Mouse (Mus musculus) embryo, embryonic 11 days (tissue): ENCODE measurements around the gene Pgam5.

Experiments used
- DNase-seq: peaks from one replicate; pipeline ENCODE4 v3.0.0-alpha.2; 2015

Pgam5 gene

DNA sequence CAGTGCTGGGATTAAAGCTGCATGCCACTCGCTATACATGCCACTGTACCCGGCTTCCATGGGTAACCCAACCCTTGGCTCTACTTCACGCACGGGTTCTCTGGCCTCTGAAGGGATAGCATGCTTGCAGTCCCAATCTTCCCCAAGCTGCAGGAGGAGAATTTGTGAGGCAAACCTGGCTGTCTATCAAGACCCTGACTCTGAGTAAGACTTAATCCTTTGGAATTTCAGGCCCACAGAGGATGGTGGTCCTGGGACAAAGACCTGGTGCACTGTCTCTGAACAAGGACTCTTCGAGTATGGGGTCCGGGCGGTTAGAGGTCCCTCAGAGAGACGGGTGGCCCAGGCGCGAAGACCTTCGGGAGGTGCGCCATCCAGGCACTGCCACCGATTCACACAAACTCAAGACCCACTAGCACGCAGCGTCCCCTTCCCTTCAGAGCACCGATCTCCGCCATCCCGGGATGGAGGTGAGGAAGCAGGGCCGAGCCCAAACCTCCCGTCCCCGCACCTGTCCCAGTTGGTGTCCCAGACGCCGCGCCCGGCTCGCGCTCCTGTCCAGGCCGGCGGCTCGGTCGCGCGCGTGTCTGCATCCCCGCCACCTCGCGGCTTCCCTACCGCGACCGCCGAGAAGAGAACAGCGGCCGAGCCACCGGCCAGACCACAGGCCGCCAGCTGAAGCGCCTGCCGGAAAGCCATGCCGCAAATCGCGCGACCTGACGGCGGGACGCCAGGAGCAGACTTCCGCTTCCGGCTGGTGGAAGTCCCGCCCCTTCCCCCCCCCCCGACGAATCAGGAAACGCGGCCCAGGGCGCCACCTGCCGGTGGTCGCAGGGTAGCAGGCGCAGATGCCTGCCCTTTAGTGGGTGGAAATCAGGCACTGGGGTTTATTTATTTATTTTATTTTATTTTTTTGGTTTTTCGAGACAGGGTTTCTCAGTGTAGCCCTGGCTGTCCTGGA is at the start of gene Pgam5:
TSS of gene Pgam5 (minus strand) at position 773 of the 961 bp plus-strand sequence.
- DNase-seq = peak; percentile 94

DNA sequence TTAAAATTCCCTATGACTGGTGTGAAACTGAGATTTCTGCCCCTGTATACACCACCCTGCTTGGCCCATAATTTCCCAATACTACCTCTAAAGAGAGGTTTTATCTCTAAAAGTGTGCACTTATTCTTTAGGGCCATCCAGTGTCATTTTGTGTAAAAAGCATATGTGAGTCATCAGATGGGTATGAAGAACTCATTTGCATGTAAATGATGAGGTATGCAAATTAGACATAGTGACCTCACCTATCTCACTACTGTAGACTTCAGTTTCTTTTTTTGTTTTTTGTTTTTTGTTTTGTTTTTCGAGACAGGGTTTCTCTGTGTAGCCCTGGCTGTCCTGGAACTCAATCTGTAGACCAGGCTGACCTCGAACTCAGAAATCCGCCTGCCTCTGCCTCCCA is 43.4 kb upstream of the Pgam5 start:
- no peak for DNase-seq

DNA sequence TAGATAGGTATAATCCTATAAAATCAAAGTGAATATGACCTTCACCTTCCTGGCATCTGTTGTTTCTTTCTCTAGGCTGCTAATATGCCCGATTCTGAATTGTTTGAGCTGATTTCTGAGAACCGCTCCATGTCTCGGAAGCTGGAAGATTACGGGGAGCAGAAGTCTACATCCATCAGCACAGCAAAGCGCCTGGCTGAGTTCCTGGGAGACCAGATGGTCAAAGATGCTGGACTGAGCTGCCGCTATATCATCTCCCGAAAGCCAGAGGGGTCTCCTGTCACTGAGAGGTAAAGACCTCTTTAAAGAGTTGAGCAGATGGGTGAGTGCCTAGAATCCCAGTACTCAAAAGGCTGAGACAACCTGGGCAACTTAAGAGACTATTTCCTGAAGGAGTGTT is 39.1 kb upstream of the Pgam5 start:
- no peak for DNase-seq

DNA sequence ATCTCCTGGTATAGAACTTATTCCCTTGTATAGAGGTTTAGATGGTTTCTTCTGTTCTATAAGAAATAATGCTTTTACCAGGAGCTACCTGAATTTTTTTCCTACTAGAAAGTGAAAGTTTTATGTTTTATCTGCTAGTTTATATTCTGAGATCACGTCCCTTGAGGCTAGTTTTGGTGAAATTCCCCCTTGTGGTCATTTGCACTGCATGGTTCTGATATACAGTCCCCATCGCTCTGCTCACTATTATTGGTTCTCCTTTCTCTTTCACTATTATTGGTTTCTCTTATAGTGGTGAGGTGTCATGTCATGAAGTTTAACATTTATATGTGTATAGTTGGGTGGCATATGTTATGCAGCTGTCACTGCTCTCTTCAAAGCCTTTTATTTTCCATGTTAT is 30.9 kb upstream of the Pgam5 start:
- DNase-seq = no peak

DNA sequence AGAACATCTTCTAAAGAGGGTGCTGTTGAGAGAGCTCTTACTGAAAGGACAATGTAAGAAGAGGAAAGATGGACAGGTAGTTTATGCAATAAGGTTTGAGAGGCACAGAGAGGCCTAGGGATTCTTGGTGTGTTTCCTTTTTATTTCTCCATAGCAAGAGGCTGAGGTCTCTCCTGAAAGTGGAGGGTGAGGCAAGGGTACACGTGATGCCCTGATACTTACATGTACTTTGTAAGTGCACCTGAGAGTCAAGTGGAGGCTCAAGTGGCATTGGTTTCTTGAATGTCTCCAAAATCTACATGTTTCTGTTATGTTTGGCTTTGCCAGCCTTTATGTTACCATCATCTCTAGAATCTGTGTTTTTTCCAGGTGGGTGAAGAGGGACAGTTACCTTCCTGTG is 26.9 kb upstream of the Pgam5 start:
- DNase-seq = no peak

DNA sequence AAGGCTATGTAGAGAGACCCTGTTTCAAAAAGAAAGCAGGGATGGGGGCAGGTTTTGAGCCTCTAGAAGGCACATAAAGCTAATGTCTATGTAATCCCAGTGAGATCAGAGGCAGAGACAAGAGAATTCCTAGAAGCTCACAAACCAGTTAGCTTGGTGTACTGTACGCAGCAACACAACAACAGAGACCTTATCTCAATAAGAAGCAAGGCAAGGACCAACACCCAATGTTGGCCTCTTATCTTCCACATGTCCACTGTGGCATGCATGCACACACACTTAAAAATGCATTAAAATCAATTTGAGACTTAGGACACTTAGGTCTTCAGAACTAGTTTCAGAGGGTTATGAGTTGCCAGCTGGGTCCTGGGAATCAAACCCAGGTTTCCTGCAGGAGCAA is 21.9 kb upstream of the Pgam5 start:
- no peak for DNase-seq

DNA sequence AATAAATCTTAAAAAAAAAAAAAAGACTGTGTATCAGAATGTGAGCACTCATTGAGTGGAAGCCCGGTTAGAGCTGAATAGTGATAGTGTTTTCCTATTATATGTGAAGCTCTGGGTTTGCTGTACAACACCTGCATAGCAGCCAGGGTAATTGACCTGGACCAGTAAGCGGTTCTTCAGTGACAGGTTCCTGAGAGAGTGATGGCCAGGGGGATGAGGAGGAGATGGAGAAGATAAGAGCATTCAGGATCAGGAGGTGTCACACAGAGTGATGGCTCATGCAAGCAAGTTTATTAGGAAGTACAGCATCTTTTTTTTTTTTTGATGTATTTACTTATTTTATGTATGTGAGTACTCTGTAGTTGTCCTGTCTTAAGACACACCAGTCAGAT is 17.4 kb upstream of the Pgam5 start:
- peak; percentile 2 for DNase-seq

DNA sequence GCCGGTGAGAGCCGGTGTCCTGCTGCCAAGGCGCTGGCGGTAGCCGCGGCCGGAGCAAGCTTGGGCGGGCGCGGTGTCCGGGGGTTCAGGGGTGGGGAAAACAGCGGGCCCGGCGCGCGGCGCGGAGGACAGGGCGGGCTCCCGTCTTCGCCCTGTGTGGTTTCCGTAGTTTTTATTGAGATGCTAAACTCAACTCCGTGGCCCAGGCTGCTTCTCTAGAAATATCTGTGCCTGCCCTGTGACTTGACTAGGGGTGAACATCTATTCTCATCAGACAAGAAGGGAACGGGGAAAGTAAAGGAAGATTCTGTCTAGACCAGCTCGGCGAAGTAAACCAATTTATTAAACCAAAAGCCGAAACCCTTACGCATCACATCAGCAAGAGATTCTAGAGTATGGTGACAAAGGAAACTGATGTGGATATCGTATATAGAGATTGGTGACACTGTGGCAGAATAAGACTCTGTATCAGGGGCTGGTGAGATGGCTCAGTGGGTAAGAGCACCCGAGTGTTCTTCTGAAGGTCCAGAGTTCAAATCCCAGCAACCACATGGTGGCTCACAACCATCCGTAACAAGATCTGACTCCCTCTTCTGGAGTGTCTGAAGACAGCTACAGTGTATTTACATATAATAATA is 16.9 kb upstream of the Pgam5 start:
- no peak for DNase-seq

DNA sequence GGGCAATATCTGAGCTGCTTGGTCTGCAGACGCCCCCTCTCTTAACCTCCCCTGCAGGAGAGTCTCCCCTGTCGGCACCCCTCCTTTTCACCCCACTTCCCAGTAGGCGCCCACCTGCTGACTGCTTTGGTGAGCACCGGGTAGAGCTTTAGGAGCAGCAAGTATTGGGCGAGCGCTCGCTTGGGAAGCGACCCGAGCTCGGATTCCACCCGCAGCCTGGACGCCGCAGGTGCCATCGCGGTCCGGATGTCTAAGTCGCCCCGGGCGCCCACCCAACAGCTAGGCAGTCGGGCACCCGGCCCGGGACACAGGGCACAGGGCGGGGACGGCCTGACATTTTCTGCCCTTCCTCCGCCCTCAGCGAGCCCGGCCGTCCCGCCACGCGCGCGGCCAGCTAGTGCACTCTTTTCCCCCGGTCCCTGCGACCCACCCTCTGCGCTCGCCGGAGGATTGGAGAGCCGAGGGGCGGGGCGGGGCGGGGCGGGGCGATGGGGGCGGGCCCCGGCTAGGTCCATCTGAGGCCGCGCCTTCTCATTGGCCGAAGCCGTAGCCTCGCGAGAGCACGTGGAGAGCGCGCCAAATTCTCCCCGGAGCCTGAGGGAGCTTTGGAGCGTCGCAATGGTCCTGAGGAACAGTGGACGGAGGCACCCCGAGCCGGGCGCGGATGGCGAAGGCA is 16.2 kb upstream of the Pgam5 start, which contains the start of the genes Pxmp2 and Pole:
TSS of gene Pxmp2 (minus strand) at position 417 of the 676 bp plus-strand sequence.
TSS of gene Pole (plus strand) at position 537 of the 676 bp plus-strand sequence.
- peak; percentile 97 for DNase-seq

DNA sequence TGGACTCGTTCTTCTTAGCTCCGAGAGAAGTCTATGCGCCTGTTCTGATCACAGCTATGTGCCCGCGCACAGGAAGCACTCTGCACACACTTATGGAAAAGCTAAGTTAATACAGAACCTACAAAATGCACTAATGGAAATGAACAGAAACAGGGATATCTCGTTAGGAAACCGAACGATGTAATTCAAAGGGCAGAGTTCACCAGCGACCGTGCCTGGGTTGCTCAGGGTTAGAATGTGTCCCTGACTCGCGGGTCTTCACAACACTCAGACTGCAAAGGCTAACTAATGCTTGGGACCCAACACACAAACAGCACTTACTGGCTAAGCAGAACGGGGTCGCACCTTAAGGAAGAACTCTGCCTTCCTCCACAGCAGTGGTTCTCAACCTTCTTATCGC is 15.4 kb upstream of the Pgam5 start:
- DNase-seq = peak; percentile 5

DNA sequence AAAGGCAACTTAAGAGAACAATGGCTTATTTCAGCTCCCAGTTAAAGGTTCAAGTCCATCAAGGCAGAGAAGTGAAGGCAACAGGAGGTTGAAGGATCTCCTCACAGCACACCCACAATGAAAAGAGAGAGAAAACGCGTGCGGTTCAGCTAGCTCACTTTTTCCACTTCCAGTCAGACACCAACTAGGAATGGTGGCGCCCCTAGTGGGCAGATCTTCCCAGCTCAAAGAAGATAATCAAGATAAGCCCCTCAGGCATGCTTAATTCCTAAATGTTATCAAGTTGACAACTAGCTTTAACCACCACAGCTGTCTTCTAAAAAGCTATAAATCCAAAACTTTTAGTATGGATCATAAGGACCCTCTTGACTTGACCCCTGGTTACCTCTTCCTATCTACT is 14.8 kb upstream of the Pgam5 start:
- peak; percentile 72 for DNase-seq

DNA sequence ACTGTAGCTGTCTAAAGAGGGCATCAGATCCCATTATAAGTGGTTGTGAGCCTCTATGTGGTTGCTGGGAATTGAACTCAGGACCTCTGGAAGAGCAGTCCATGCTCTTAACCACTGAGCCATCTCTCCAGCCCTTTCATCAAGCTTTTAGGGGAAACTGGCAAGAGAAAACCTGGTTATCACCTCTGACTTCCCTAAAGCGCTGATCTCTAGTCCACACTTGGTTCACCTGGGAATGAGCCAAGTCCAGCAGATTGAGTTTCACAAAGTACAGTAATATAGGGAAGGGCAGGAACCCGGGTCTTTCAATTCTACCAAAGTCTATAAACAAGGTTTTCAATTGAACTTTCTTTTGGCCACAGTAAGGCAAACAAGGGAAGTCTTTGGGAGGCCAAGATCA is 12.3 kb upstream of the Pgam5 start:
- DNase-seq = no peak

DNA sequence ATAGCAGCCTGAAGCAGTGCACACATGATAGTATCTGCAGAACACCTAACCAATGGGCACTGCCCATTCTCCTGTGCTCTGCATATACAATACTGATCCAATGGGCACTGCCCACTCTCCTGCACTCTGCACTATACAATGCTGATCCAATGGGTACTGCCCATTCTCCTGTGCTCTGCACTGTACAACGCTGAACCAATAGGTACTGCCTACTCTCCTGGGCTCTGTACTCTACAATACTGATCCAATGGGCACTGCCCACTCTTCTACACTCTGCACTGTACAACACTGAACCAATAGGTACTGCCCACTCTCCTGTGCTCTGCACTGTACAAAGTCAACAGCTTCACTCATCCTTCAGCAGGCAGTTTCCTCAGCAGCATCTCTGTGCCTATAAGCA is 7.2 kb upstream of the Pgam5 start:
- DNase-seq = no peak

DNA sequence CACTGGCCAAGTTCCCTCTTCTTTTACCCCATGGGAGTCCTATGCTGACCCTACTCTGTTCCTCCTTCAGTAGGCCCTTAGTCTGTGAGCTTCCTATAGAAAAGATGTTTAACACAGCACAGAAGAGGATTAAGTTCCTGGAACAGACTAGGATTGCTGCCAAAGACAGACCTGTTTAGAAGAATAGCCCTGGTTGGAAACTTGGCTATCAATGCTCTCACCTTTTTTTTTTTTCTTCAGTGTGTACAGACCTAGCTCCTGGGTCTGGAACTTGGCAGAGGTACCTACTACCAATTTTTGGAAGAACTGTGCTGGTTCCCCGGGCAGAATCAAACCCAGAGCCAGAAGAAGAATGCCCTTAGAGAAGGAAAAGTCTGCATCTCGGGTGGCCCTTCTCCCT is 6.7 kb upstream of the Pgam5 start:
- DNase-seq = no peak

DNA sequence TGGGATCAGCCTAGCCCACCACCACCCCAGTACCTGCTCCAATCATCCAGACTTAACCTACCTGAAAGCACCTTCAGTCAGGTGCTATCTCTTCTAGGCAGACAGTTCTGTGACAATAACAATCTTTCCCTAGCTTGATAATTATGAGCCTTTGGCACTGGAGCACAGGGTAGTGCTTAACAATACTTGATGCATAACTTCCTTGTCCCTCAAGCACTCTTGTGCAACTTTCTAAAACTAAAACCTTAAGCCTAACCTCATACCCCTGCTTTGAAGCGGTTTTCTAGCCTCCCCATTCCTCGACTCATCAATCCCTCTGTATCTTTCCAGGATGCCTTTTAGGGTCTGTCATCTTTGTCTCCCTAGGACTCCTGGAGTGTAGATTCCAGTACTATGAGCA is 5.1 kb upstream of the Pgam5 start:
- DNase-seq = no peak

DNA sequence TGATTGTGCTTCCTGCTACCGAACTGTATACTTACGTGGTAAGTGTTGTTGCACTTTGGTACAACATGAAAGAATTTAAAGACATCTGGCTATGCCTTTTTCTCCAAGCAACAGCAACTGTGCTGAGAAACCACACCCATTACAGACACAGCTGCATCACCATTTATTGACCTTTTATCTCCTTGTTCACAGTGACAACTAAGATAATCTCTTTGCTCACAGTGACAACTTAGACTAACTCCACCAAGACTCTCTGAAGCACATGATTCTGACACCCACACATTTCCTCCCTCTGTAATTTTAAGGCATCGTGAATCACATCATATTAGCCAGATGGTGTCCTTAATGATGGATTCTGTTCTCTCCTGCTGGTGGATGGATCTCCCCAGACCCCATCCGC is 4.4 kb upstream of the Pgam5 start:
- DNase-seq = no peak

DNA sequence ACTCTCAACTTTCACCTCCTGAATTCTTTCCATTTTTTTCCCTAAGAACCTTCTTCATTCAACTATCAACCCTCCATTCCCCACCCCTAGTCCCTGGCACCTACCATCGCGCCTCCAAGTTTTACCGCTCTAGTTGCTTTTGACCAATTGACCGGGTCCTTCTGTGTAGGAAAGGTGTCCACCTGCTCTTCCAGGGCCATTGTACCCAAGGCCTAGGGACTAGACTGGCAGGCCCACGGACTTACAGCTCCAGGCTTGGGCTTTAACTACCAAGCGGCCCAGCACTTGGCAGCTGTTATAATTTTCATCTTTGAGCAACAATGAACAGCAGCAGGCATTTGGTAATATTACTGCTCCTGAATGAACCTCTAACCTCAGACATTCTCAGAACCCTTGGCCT is 529 bp upstream of the Pgam5 start:
- peak; percentile 0 for DNase-seq

DNA sequence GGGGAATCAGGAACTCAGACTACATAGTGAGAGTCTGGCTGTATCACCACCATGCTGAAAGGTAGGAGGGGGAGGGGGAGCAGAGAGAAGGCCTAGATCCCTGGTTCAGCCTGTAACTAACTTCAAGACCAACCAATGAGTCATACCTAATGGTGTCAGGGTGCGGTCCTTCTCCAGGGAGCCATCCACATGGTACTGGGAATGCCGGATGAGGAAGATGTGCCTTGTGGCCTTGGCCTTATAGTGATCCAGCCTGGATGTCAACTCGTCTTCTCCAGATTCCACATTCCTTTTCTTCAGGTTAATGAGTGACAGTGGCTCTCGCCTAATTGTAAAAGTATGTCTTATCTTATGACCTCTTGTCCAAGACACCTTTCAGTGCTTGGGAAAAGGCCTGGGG is 2.8 kb downstream of the Pgam5 start:
- no peak for DNase-seq

DNA sequence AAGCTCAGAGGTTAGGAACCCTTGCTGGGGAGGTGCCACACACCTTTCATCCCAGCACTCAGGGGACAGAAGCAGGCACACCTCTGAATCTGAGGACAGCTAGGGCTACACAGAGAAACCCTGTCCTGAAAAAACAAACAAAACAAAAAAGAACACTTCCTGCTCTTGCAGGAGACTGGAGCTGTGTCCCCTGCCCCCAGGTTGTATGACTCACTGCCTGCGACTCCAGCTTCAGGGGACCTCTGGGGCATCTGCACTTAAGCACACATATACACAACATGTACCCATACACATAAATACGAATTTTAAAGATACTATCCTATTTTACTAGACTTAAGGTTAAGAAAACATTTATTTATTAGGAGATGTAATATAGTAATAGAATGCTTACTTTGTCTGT is 25.6 kb downstream of the Pgam5 start:
- DNase-seq = no peak

DNA sequence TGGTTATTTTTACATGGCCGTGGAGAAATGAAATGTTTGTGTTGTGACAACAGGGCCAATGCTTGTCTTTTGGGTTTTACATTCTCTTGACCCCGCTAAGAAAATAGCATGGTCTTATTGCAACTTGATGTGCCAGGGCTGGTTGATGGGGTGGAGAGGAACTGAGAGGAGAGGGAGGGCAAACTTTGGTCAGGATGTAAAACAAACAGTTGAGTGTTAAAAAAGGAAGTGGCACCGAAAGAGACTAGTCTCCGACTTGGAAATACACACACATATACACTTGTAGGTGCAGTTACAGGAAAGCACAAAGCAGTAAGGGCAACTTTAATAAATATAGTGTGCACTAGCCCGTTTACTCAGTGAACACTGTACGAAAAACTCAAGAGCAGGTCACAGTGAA is 37.4 kb downstream of the Pgam5 start:
- DNase-seq = no peak

DNA sequence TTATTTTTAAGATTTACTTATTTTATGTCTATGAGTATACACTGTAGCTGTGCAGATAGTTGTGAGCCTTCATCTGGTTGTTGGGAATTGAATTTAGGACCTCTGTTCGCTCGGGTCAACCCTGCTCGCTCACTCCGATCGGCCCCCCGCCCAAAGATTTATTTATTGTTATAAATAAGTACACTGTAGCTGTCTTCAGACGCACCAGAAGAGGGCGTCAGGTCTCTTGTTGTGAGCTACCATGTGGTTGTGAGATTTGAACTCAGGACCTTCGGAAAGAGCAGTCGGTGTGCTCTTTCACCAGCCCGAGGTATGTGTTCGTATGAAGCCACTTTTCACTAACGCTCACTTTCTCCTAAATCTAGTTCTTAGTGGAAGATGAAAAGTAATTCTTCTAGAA is 38.1 kb downstream of the Pgam5 start:
- peak; percentile 42 for DNase-seq

DNA sequence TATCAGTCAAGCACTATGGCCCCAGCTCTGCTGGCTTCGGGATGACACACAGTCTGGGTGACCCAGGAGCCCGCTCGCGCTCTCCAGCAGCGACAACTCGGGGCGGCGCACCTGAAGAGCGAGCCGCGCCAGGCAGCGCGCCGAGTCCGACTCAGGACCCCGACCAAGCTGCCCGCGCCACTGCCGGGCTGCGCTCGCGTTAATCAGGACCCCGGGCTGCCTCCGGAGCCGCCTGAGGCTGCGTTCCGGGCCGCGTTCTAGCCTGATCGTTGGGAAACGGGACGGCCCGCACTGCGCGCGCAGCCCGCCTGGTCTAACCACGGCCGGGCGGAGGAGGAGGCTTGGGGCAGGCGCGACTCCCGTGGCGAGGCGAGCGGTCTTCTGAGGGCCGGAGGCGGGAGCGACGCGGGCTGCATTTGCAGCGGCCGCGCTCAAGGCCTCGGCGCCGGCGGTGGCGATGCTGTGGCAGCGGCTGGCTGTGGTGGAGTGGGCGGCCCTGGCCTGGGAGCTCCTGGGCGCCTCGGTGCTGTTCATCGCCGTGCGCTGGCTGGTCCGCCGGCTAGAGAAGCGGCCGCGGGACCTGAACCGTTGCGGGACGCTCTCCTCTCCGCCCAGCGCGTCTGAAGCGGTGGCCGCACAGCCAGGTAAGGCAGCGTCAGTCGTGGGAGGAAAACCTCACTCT is 38.8 kb downstream of the Pgam5 start, which contains the start of gene Ankle2:
TSS of gene Ankle2 (plus strand) at position 225 of the 682 bp plus-strand sequence.
- peak; percentile 96 for DNase-seq

DNA sequence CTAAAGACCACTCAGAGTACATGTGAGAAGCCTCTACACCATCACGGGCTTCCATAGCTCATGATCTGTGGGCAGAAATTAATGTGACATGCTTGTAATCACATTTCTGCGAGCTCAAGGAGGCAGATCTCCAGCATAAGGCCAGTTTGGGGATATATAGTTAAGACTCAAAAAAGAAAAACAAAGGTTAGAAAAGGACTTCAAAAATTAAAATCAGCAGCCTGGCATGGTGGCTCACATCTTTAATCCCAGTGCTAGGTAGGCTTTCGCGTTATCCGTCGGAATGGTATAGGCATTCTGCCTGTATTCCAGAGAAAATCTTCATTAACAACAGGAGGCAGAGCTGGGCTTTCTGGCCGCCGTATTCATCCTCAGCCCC is 39.3 kb downstream of the Pgam5 start:
- peak; percentile 3 for DNase-seq
